Mouse (Mus musculus): ENCODE data around the gene Itih5. TPM values are rescaled to one million over a fixed set of nuclear protein-coding genes. Genes with fewer than 3 reads are reported as not detected.

Gene Itih5
- total and polyA plus RNA-seq, 2 experiments = 4.6 to 7.4 TPM

- TF ChIP-seq CTCF (IDR thresholded peaks at IDR 0.05; ENCODE audit: low read depth, low read length) = no peak
- TF ChIP-seq POLR2A (IDR thresholded peaks at IDR 0.05; ENCODE audit: extremely low read depth, insufficient read depth, low read length) = no peak
- no peak for DNase-seq (ENCODE audit: extremely low read depth, low read depth, low spot score)
- Histone ChIP-seq H3K79me2 (ENCODE audit: control insufficient read depth, insufficient read depth, low read length) (no peaks in the 10 kb centered on the region), H3K4me1 (ENCODE audit: control insufficient read depth, insufficient read depth, low read length) (no peaks in the 10 kb centered on the region), H3K36me3 (ENCODE audit: control insufficient read depth, insufficient read depth, low read length) (no peaks in the 10 kb centered on the region), H3K9ac (ENCODE audit: low read depth, low read length) (no peak overlapping the region), H3K4me3 (ENCODE audit: insufficient read depth, low read depth, low read length) (no peak overlapping the region), H3K27me3 (ENCODE audit: control insufficient read depth, insufficient read depth, low read length) (no peaks in the 10 kb centered on the region), H3K27ac (replicated peaks; ENCODE audit: insufficient read depth, low read depth, low read length) (no peak overlapping the region)
- WGBS = 52% methylated on average over 10 of the region's 10 CpGs
These were observed 140.3 kb downstream of the Itih5 start for GRCm38 (mm10) chr2:10293556-10294206.

GRCm38 (mm10) chr2:10295908-10296307 is 142.5 kb downstream of the Itih5 start:
- WGBS = 26% methylated on average over 11 of the region's 11 CpGs
- Histone ChIP-seq H3K4me1 (ENCODE audit: control insufficient read depth, insufficient read depth, low read length) (no peaks in the 10 kb centered on the region), H3K27me3 (ENCODE audit: control insufficient read depth, insufficient read depth, low read length) (no peaks in the 10 kb centered on the region), H3K4me3 (ENCODE audit: insufficient read depth, low read depth, low read length) (no peak overlapping the region), H3K27ac (replicated peaks; ENCODE audit: insufficient read depth, low read depth, low read length) (no peak overlapping the region), H3K9ac (ENCODE audit: low read depth, low read length) (no peak overlapping the region), H3K79me2 (ENCODE audit: control insufficient read depth, insufficient read depth, low read length) (no peaks in the 10 kb centered on the region), H3K36me3 (ENCODE audit: control insufficient read depth, insufficient read depth, low read length) (no peaks in the 10 kb centered on the region)
- TF ChIP-seq POLR2A (IDR thresholded peaks at IDR 0.05; ENCODE audit: extremely low read depth, insufficient read depth, low read length) (no peak), CTCF (IDR thresholded peaks at IDR 0.05; ENCODE audit: low read depth, low read length) (no peak)
- no peak for DNase-seq (ENCODE audit: extremely low read depth, low read depth, low spot score)

- 53% methylated on average over 7 of the region's 7 CpGs for WGBS
- Histone ChIP-seq H3K9ac (ENCODE audit: low read depth, low read length) (no peak overlapping the region), H3K4me1 (ENCODE audit: control insufficient read depth, insufficient read depth, low read length) (no peaks in the 10 kb centered on the region), H3K79me2 (ENCODE audit: control insufficient read depth, insufficient read depth, low read length) (no peaks in the 10 kb centered on the region), H3K27ac (replicated peaks; ENCODE audit: insufficient read depth, low read depth, low read length) (no peak overlapping the region), H3K27me3 (ENCODE audit: control insufficient read depth, insufficient read depth, low read length) (no peaks in the 10 kb centered on the region), H3K4me3 (ENCODE audit: insufficient read depth, low read depth, low read length) (no peak overlapping the region), H3K36me3 (ENCODE audit: control insufficient read depth, insufficient read depth, low read length) (no peaks in the 10 kb centered on the region)
- no peak for DNase-seq (ENCODE audit: extremely low read depth, low read depth, low spot score)
- no peak for TF ChIP-seq POLR2A (IDR thresholded peaks at IDR 0.05; ENCODE audit: extremely low read depth, insufficient read depth, low read length)
- 0 out of 2 replicates have a peak, but pooled peaks have one; percentile 17 for TF ChIP-seq CTCF (IDR thresholded peaks at IDR 0.05; ENCODE audit: low read depth, low read length)
These were observed 146.9 kb downstream of the Itih5 start for GRCm38 (mm10) chr2:10300244-10300643.

- H3K27ac ChIP-seq (replicated peaks; ENCODE audit: insufficient read depth, low read depth, low read length) = no peak overlapping the region
- WGBS = 57% methylated on average over 10 of the region's 10 CpGs
- H3K27me3 ChIP-seq (ENCODE audit: control insufficient read depth, insufficient read depth, low read length) = no peaks in the 10 kb centered on the region
- no peak overlapping the region for H3K4me3 ChIP-seq (ENCODE audit: insufficient read depth, low read depth, low read length)
- H3K36me3 ChIP-seq (ENCODE audit: control insufficient read depth, insufficient read depth, low read length) = no peaks in the 10 kb centered on the region
- H3K79me2 ChIP-seq (ENCODE audit: control insufficient read depth, insufficient read depth, low read length) = no peaks in the 10 kb centered on the region
- TF ChIP-seq CTCF (IDR thresholded peaks at IDR 0.05; ENCODE audit: low read depth, low read length) = no peak
- TF ChIP-seq POLR2A (IDR thresholded peaks at IDR 0.05; ENCODE audit: extremely low read depth, insufficient read depth, low read length) = no peak
- H3K4me1 ChIP-seq (ENCODE audit: control insufficient read depth, insufficient read depth, low read length) = no peaks in the 10 kb centered on the region
- no peak for DNase-seq (ENCODE audit: extremely low read depth, low read depth, low spot score)
- no peak overlapping the region for H3K9ac ChIP-seq (ENCODE audit: low read depth, low read length)
These were observed 147.4 kb downstream of the Itih5 start for GRCm38 (mm10) chr2:10300771-10301170.

- DNase-seq (ENCODE audit: extremely low read depth, low read depth, low spot score) = no peak
- Histone ChIP-seq H3K4me1 (ENCODE audit: control insufficient read depth, insufficient read depth, low read length) (no peaks in the 10 kb centered on the region), H3K79me2 (ENCODE audit: control insufficient read depth, insufficient read depth, low read length) (no peaks in the 10 kb centered on the region), H3K36me3 (ENCODE audit: control insufficient read depth, insufficient read depth, low read length) (no peaks in the 10 kb centered on the region), H3K9ac (ENCODE audit: low read depth, low read length) (no peak overlapping the region), H3K27me3 (ENCODE audit: control insufficient read depth, insufficient read depth, low read length) (no peaks in the 10 kb centered on the region), H3K4me3 (ENCODE audit: insufficient read depth, low read depth, low read length) (no peak overlapping the region), H3K27ac (replicated peaks; ENCODE audit: insufficient read depth, low read depth, low read length) (no peak overlapping the region)
- 65% methylated on average over 3 of the region's 3 CpGs for WGBS
- TF ChIP-seq POLR2A (IDR thresholded peaks at IDR 0.05; ENCODE audit: extremely low read depth, insufficient read depth, low read length) (no peak), CTCF (IDR thresholded peaks at IDR 0.05; ENCODE audit: low read depth, low read length) (no peak)
These were observed 148.0 kb downstream of the Itih5 start for GRCm38 (mm10) chr2:10301391-10301790.

- DNase-seq (ENCODE audit: extremely low read depth, low read depth, low spot score) = no peak
- Histone ChIP-seq H3K27ac (replicated peaks; ENCODE audit: insufficient read depth, low read depth, low read length) (no peak overlapping the region), H3K4me3 (ENCODE audit: insufficient read depth, low read depth, low read length) (no peak overlapping the region), H3K9ac (ENCODE audit: low read depth, low read length) (no peak overlapping the region), H3K4me1 (ENCODE audit: control insufficient read depth, insufficient read depth, low read length) (no peaks in the 10 kb centered on the region), H3K27me3 (ENCODE audit: control insufficient read depth, insufficient read depth, low read length) (no peaks in the 10 kb centered on the region), H3K36me3 (ENCODE audit: control insufficient read depth, insufficient read depth, low read length) (no peaks in the 10 kb centered on the region), H3K79me2 (ENCODE audit: control insufficient read depth, insufficient read depth, low read length) (no peaks in the 10 kb centered on the region)
- TF ChIP-seq CTCF (IDR thresholded peaks at IDR 0.05; ENCODE audit: low read depth, low read length) = no peak
- TF ChIP-seq POLR2A (IDR thresholded peaks at IDR 0.05; ENCODE audit: extremely low read depth, insufficient read depth, low read length) = no peak
- WGBS = 90% methylated on average over 9 of the region's 9 CpGs
These were observed 148.6 kb downstream of the Itih5 start for GRCm38 (mm10) chr2:10301997-10302396.
